Mouse (Mus musculus) limb, embryonic 12.5 days (tissue): ENCODE data around the gene Rab40b. TPM values are rescaled to one million over a fixed set of nuclear protein-coding genes. Genes with fewer than 3 reads are reported as not detected.

ENCODE experiments used
- ATAC-seq: fragments of 200-750 bp; cut with Nextera tagmentation; 2 replicates; pipeline ENCODE4 v1.8.0; 2017; ENCODE audit warnings: low read depth, moderate TSS enrichment; ENCODE audit not compliant: insufficient number of reproducible peaks, insufficient read depth, low FRiP score, low TSS enrichment
- H3K27ac ChIP-seq: fragments of 300-500 bp; sonication (generic); 2 replicates; pipeline ENCODE4 v1.5.1; 2016; ENCODE audit warnings: mild to moderate bottlenecking, moderate library complexity
- H3K27me3 ChIP-seq: fragments of 300-500 bp; sonication (generic); 2 replicates; pipeline ENCODE4 v1.6.1; 2016; ENCODE audit warnings: mild to moderate bottlenecking, moderate library complexity
- H3K36me3 ChIP-seq: fragments of 300-500 bp; sonication (generic); 2 replicates; pipeline ENCODE4 v1.6.1; 2016; ENCODE audit warnings: mild to moderate bottlenecking, moderate library complexity
- H3K4me1 ChIP-seq: fragments of 300-500 bp; sonication (generic); replicated peaks from 2 replicates; pipeline ENCODE4 v1.6.1; 2016
- H3K4me2 ChIP-seq: fragments of 300-500 bp; sonication (generic); 2 replicates; pipeline ENCODE4 v1.6.1; 2016; ENCODE audit warnings: mild to moderate bottlenecking, moderate library complexity
- H3K4me3 ChIP-seq: fragments of 300-500 bp; sonication (generic); replicated peaks from 2 replicates; pipeline ENCODE4 v1.5.1; 2016; ENCODE audit warnings: mild to moderate bottlenecking
- H3K9ac ChIP-seq: fragments of 300-500 bp; sonication (generic); replicated peaks from 2 replicates; pipeline ENCODE4 v1.6.1; 2016; ENCODE audit warnings: mild to moderate bottlenecking, moderate library complexity
- H3K9me3 ChIP-seq: fragments of 300-500 bp; sonication (generic); 2 replicates; pipeline ENCODE4 v1.6.1; 2016; ENCODE audit warnings: mild to moderate bottlenecking, moderate library complexity
- WGBS: fragments of 180-500 bp; shearing (Covaris S2); methylation state at CpG from one replicate; pipeline ENCODE4 v1.1.7; 2016; 5-methylcytosine and 5-hydroxymethylcytosine counted together
- polyA plus RNA-seq: library from polyadenylated mRNA; unstranded; fragments of >200 nt; fragmentation: Nextera tagmentation; extraction: Ambion mirVana; gene quantifications from 2 replicates; pipeline ENCODE4 v1.2.1, GENCODE M21; 2016

Rab40b gene
- polyA plus RNA-seq, 1 experiment from 2014 or later = 5.5 TPM

DNA sequence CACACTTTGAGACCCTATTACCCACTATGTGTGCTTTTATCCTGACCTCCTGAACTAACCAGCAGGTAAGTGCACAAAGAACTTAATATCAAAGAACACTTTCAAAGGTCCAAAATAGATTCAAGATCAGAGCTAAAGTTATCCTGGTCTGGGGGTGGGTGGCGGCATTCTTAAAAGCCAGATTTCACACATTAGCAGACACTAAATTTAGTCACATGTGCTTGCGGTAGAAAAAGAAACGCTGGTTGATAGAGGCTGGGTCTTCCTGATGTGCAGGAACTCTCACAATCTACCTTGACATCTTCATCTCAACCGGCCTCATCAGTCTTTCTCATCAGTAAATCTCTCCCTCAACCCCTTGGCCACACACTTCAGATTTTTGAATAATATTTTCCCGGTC, 26.7 kb upstream of the Rab40b start:
- H3K27ac ChIP-seq = no peak overlapping the region
- no peaks in the 10 kb centered on the region for H3K4me1 ChIP-seq
- H3K4me2 ChIP-seq = no peak overlapping the region
- no peaks in the 10 kb centered on the region for H3K9me3 ChIP-seq
- no peak for ATAC-seq
- H3K27me3 ChIP-seq = no peaks in the 10 kb centered on the region
- no peak overlapping the region for H3K9ac ChIP-seq
- WGBS = 83% methylated on average over 5 of the region's 5 CpGs
- no peak overlapping the region for H3K4me3 ChIP-seq
- no peaks in the 10 kb centered on the region for H3K36me3 ChIP-seq

DNA sequence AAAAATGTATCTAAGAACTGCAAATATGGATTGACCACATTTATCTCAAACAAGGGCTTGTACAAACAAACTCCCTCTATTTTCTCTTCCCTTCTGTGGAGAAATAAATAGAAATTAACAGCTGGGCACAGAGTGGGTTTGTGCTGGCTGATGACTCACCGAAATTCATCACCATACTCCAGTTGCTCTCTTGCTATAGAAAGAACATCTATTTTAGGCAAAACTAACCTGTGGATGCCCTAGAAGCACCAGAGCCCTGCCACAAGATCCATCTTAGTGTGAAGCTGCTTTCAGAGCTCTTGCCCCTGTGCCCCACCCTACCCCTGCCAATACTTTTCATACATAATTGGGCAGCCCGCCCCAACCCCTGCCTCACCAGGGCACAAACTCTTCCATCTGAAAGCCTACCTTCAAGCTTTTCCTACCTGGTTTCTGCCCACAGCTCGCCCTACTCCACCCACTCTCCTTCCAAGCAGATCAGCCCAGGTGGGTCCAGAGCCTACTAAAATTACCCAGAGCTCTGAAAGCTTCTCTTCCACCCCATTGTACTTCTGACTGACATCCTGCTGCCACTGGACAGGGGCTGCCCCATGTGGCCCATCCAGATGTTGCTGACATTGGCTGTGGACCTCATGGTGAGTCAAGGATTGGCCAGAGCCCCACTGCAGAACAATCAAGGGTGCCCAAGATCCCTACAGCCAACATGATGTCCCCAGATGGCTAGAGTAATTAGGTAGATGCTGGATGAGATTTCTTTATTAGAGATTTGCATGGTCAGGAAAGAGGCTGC, 19.5 kb upstream of the Rab40b start:
- H3K4me1 ChIP-seq = no peaks in the 10 kb centered on the region
- H3K27me3 ChIP-seq = no peaks in the 10 kb centered on the region
- H3K4me2 ChIP-seq = no peak overlapping the region
- H3K9ac ChIP-seq = no peak overlapping the region
- no peaks in the 10 kb centered on the region for H3K9me3 ChIP-seq
- no peak overlapping the region for H3K4me3 ChIP-seq
- WGBS = 73% methylated on average over 3 of the region's 3 CpGs
- no peak overlapping the region for H3K27ac ChIP-seq
- no peak for ATAC-seq
- no peaks in the 10 kb centered on the region for H3K36me3 ChIP-seq

DNA sequence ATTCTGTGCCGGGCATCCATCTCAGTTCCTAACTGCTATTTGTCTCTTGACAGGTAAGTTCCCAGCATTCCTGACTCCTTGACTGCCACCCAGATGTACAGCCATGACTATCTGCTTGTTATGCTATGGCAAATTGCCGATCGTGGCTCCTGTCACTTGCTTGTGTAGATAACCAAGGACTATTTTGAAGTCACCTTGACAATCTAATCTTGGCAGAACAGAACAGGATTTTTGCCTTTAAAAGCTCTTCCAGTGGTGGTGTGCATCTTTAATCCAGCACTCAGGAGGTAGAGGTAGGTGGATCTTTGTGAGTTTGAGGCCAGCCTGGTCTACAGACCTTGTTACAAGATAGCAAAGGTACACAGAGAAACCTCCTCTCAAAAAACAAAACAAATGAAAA, 4.4 kb upstream of the Rab40b start:
- 92% methylated on average over 3 of the region's 3 CpGs for WGBS
- no peak overlapping the region for H3K9ac ChIP-seq
- no peak for ATAC-seq
- H3K4me1 ChIP-seq = peaks cover 7% of the 10 kb centered on the region
- no peak overlapping the region for H3K4me2 ChIP-seq
- H3K9me3 ChIP-seq = no peaks in the 10 kb centered on the region
- no peak overlapping the region for H3K27ac ChIP-seq
- H3K27me3 ChIP-seq = peaks cover 7% of the 10 kb centered on the region
- no peak overlapping the region for H3K4me3 ChIP-seq
- H3K36me3 ChIP-seq = no peaks in the 10 kb centered on the region

DNA sequence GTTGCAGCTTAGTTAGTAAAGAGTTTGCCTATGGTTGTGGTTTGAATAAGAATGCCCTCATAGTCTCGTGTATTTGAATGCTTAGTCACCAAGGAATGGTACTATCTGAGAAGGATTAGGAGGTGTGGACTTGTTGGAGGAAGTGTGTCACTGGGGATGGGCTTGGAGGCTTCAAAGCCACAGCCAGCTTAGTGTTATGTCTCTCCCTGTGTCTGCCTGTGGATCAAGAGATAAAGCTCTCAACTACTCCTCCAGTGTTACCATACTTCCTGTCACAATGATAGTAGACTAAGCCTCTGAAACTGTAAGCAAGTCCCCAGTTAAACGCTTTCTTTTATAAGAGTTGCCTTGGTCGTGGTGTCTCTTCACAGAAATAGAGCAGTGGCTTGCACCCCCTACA, 2.7 kb upstream of the Rab40b start:
- WGBS = 66% methylated on average over 3 of the region's 3 CpGs
- no peak overlapping the region for H3K4me3 ChIP-seq
- H3K27me3 ChIP-seq = peaks cover 17% of the 10 kb centered on the region
- ATAC-seq = no peak
- H3K9ac ChIP-seq = no peak overlapping the region
- H3K4me1 ChIP-seq = peaks cover 12% of the 10 kb centered on the region
- H3K4me2 ChIP-seq = no peak overlapping the region
- no peaks in the 10 kb centered on the region for H3K9me3 ChIP-seq
- no peaks in the 10 kb centered on the region for H3K36me3 ChIP-seq
- H3K27ac ChIP-seq = no peak overlapping the region

DNA sequence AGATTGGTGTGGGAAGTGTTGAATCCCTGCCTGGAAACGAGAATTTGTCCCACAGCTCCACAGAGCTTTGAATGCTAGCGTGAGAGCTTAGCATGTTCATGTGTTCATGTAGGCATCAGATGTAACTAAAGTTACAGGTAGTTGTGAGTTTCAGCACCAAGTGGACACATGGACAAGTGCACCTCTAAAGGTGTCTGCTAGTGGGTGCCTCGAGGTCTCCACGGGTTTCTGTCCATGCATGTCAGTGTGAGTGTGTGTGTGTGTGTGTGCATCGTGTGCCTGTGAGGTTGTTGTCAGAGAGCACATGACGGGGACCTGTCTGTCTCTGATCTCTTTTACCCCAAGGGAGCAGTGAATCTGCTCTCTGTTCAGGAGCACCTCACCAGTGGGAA, 499 bp upstream of the Rab40b start:
- peak; percentile 12; the same call in 1 of the 2 replicates for ATAC-seq
- 15% methylated on average over 6 of the region's 6 CpGs for WGBS
- Histone ChIP-seq H3K27ac (no peak overlapping the region), H3K27me3 (peaks cover 17% of the 10 kb centered on the region), H3K9me3 (no peaks in the 10 kb centered on the region), H3K4me3 (peak overlapping the region; percentile 63), H3K4me2 (peak overlapping the region; percentile 91), H3K4me1 (peaks cover 12% of the 10 kb centered on the region), H3K9ac (0 out of 2 replicates have a peak overlapping the region, but pooled peaks have one; percentile 18), H3K36me3 (no peaks in the 10 kb centered on the region)

DNA sequence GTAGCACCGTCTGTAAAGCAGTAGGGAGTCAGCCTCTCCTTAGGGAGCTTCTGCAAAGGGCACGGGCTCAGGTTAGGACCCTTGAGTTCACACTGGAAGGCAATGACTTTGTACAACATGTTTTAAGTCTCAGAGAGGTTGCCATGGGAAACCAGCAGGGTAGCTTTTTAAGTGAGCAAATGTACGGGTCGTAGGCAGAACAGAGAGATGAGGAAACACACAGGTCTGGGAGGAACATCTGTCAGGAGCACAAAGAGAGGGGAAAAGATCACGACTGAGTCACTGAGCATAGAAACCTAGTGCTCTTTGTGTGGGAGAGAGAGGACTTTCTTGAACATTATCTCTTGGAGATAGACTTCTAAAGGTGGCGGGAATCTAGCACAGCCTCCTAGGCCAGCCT, 7.8 kb downstream of the Rab40b start:
- Histone ChIP-seq H3K36me3 (no peaks in the 10 kb centered on the region), H3K9ac (no peak overlapping the region), H3K27ac (no peak overlapping the region), H3K4me3 (no peak overlapping the region), H3K27me3 (no peaks in the 10 kb centered on the region), H3K9me3 (no peaks in the 10 kb centered on the region), H3K4me2 (no peak overlapping the region), H3K4me1 (no peaks in the 10 kb centered on the region)
- no peak for ATAC-seq
- WGBS = 61% methylated on average over 6 of the region's 6 CpGs

DNA sequence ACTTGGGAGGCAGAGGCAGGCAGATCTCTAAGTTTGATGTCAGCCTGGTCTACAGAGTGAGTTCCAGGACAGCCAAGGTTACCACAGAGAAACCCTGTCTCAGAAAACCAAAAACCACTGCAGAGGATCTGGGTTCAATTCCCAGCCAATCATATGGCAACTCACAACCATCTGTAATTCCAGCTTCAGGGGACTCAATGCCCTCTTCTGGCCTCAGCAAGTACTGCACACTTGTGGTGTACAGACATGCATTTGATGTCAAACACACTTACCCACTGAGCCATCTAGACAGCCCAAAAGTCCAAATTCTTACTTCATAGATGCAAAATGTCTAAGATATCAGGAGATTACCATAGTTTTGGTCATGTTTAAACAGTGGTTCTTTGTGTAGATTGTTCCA, 9.4 kb downstream of the Rab40b start:
- Histone ChIP-seq H3K27ac (no peak overlapping the region), H3K36me3 (no peaks in the 10 kb centered on the region), H3K9ac (no peak overlapping the region), H3K27me3 (no peaks in the 10 kb centered on the region), H3K9me3 (no peaks in the 10 kb centered on the region), H3K4me1 (no peaks in the 10 kb centered on the region), H3K4me3 (no peak overlapping the region), H3K4me2 (no peak overlapping the region)
- no peak for ATAC-seq

DNA sequence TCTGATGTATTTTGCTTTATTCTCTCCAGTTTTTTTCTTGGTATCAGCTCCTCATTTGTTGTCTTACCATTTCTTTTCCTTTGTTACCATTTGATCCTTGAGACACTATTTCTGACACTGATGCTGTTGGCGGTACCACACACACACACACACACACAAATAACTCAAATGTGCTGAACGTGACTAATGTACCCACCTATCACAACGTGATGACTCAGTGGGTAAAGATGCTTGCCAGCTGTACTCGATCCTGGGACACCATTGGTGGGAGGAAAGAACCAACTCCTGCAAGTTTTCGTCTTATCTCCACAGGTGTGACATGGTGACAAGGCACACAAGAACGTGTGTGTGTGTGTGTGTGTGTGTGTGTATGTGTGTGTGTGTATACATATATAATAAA, 14.7 kb downstream of the Rab40b start:
- Histone ChIP-seq H3K4me1 (no peaks in the 10 kb centered on the region), H3K27ac (no peak overlapping the region), H3K4me3 (no peak overlapping the region), H3K36me3 (no peaks in the 10 kb centered on the region), H3K27me3 (peaks cover 2% of the 10 kb centered on the region), H3K9ac (no peak overlapping the region), H3K9me3 (no peaks in the 10 kb centered on the region; the same call in 1 of the 2 replicates), H3K4me2 (no peak overlapping the region)
- 71% methylated on average over 6 of the region's 6 CpGs for WGBS
- ATAC-seq = no peak

DNA sequence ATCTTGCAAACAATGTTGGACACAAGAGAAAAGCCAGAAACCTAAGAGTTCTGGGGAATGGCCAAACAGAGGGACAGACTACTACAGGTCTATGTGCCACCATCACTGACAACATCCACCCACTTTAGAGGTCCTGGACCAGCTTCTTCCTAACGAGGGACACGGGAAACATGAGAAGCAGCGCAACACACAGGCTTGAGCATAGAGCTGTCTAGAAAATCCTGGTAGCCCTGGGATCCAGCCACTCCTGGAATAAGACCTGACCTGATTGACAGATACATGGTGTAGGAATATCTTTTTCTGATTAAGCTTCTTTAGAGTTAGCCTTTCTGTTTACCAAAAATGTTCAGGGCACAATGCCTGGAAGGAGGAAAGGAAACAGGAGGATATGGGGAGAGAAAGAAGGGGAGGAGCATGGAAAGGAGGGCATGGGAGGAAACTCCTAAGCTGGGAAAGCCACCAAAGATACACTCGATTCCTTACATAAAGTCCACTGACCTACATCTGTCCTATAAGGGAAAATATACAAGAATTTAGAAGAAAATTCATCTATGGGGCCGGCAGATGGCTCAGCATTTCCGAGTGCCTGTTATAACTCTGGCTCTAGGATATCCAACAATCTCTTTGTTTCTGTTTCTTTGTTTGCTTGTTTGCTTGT, 17.6 kb downstream of the Rab40b start:
- Histone ChIP-seq H3K9ac (no peak overlapping the region), H3K27me3 (peaks cover 2% of the 10 kb centered on the region), H3K4me1 (no peaks in the 10 kb centered on the region), H3K9me3 (no peaks in the 10 kb centered on the region; the same call in 1 of the 2 replicates), H3K27ac (no peak overlapping the region), H3K4me2 (no peak overlapping the region), H3K36me3 (no peaks in the 10 kb centered on the region), H3K4me3 (no peak overlapping the region)
- ATAC-seq = no peak
- 80% methylated on average over 6 of the region's 6 CpGs for WGBS

DNA sequence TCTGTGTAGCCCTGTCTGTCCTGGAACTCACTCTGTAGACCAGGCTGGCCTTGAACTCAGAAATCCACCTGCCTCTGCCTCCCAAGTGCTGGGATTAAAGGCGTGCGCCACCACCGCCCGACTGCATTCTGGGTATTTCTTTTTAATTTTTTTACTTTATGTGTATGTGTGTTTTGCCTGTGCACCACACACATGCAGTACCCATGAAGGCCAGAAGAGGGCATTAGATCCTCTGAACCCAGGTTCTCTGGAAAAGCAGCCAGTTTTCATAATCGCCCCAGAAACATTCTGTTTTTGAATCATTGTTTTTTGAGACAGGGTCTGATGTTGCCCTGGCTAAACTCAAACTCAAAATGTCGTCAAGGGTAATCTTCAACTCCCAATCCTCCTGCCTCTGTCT, 18.4 kb downstream of the Rab40b start:
- no peak for ATAC-seq
- Histone ChIP-seq H3K4me3 (no peak overlapping the region), H3K36me3 (no peaks in the 10 kb centered on the region), H3K4me2 (no peak overlapping the region), H3K9ac (no peak overlapping the region), H3K27me3 (peaks cover 2% of the 10 kb centered on the region), H3K27ac (no peak overlapping the region), H3K4me1 (no peaks in the 10 kb centered on the region), H3K9me3 (no peaks in the 10 kb centered on the region; the same call in 1 of the 2 replicates)
- WGBS = 66% methylated on average over 6 of the region's 6 CpGs

DNA sequence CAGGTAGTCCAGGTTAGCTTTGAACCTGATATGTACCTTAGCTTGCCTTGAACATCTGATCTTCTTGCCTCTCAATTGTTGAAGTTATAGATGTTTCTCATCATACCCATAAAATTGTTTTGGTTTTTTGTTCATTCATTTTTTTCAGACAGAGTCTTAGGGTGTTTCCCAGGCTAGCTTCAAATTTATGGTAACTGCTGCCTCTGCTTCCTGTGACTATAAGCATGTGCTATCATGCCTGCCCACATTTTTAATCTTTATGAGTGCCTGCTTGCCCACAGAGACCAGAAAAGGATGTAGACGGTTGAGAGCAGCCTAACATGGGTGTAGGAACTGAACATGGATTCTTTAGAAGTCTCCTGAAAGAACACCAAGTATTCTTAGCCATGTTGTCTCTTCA, 19.3 kb downstream of the Rab40b start:
- ATAC-seq = no peak
- no peak overlapping the region for H3K4me2 ChIP-seq
- H3K9me3 ChIP-seq = no peaks in the 10 kb centered on the region; the same call in 1 of the 2 replicates
- H3K4me3 ChIP-seq = no peak overlapping the region
- H3K36me3 ChIP-seq = no peaks in the 10 kb centered on the region
- peaks cover 2% of the 10 kb centered on the region for H3K27me3 ChIP-seq
- H3K27ac ChIP-seq = no peak overlapping the region
- WGBS = 82% methylated on average over 1 of the region's 1 CpGs
- no peak overlapping the region for H3K9ac ChIP-seq
- H3K4me1 ChIP-seq = no peaks in the 10 kb centered on the region
